Mouse (Mus musculus) neural tube, embryonic 14.5 days (tissue): ENCODE data around the gene 4931428L18Rik. TPM values are rescaled to one million over a fixed set of nuclear protein-coding genes. Genes with fewer than 3 reads are reported as not detected.

ENCODE experiments used
- ATAC-seq: fragments of 200-750 bp; cut with Nextera tagmentation; 2 replicates; pipeline ENCODE4 v1.8.0; 2017; ENCODE audit warnings: low read depth, mild to moderate bottlenecking, moderate TSS enrichment, moderate library complexity
- H3K27ac ChIP-seq: fragments of 300-500 bp; sonication (generic); 2 replicates; pipeline ENCODE4 v1.5.1; 2014; ENCODE audit warnings: low read depth, mild to moderate bottlenecking, control low read depth, low read length, moderate library complexity, mixed read lengths
- H3K27me3 ChIP-seq: fragments of 300-500 bp; sonication (generic); 2 replicates; pipeline ENCODE4 v1.6.1; 2014; ENCODE audit warnings: low read length; ENCODE audit not compliant: control insufficient read depth, insufficient read depth
- H3K36me3 ChIP-seq: fragments of 300-500 bp; sonication (generic); 2 replicates; pipeline ENCODE4 v1.6.1; 2014; ENCODE audit warnings: low read length, mixed read lengths; ENCODE audit not compliant: control insufficient read depth, insufficient read depth
- H3K4me1 ChIP-seq: fragments of 300-500 bp; sonication (generic); 2 replicates; pipeline ENCODE4 v1.6.1; 2014; ENCODE audit warnings: low read length; ENCODE audit not compliant: control insufficient read depth, insufficient read depth
- H3K4me2 ChIP-seq: fragments of 300-500 bp; sonication (generic); 2 replicates; pipeline ENCODE4 v1.6.1; 2014; ENCODE audit warnings: mild to moderate bottlenecking, low read depth, low read length, control low read depth
- H3K4me3 ChIP-seq: fragments of 300-500 bp; sonication (generic); 2 replicates; pipeline ENCODE4 v1.5.1; 2014; ENCODE audit warnings: low read depth, low read length, control low read depth, mixed read lengths
- H3K9ac ChIP-seq: fragments of 300-500 bp; sonication (generic); replicated peaks from 2 replicates; pipeline ENCODE4 v1.6.1; 2014; ENCODE audit warnings: low read depth, mild to moderate bottlenecking, control low read depth, low read length, mixed read lengths
- H3K9me3 ChIP-seq: fragments of 300-500 bp; sonication (generic); 2 replicates; pipeline ENCODE4 v1.6.1; 2016; ENCODE audit warnings: low read length; ENCODE audit not compliant: control insufficient read depth
- WGBS: fragments of 180-500 bp; shearing (Covaris S2); extraction: QIAGEN DNeasy Blood & Tissue Kit; methylation state at CpG from one replicate; pipeline ENCODE4 v1.1.7; 2014; 5-methylcytosine and 5-hydroxymethylcytosine counted together
- polyA plus RNA-seq: library from polyadenylated mRNA; unstranded; fragments of >200 nt; fragmentation: Nextera tagmentation; extraction: Ambion mirVana; gene quantifications from 2 replicates; pipeline ENCODE4 v1.2.1, GENCODE M21; 2014

Gene 4931428L18Rik
- polyA plus RNA-seq, 1 experiment from 2014 or later: not detected

- Histone ChIP-seq H3K4me3 (no peak overlapping the region), H3K27me3 (no peaks in the 10 kb centered on the region), H3K36me3 (no peaks in the 10 kb centered on the region), H3K27ac (no peak overlapping the region), H3K4me1 (no peaks in the 10 kb centered on the region), H3K9me3 (no peaks in the 10 kb centered on the region), H3K4me2 (no peak overlapping the region), H3K9ac (no peak overlapping the region)
- ATAC-seq: peak; percentile 84
- whole genome bisulfite sequencing: 46% methylated on average over 3 of the region's 3 CpGs
Measured at GRCm38 (mm10) chr1:31196959-31197358, 25.5 kb downstream of the 4931428L18Rik start.

DNA sequence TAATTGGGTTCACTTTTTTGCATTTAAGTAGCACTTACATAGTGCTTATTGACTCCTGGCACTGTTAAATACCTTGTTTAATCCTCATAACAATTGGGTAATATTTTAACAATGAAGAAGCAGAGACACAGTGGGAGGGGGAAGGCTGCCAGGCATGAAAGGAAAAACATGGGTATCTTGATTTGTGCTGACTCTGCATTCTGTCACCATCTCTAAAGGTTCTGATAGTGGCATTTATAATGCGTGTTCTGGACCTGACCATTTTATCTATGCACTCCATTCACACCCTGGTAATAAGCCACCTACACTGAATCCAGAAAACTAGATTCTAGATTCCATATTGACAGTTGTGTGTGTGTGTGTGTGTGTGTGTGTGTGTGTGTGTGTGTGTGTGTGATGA is 26.9 kb downstream of the 4931428L18Rik start:
- ATAC-seq: no peak
- 73% methylated on average over 1 of the region's 1 CpGs for WGBS

GRCm38 (mm10) chr1:31190237-31190866 is 32.1 kb downstream of the 4931428L18Rik start:
- Histone ChIP-seq H3K4me2 (no peak overlapping the region), H3K9ac (no peak overlapping the region), H3K27ac (no peak overlapping the region), H3K4me3 (no peak overlapping the region), H3K36me3 (no peaks in the 10 kb centered on the region), H3K4me1 (no peaks in the 10 kb centered on the region), H3K27me3 (no peaks in the 10 kb centered on the region), H3K9me3 (no peaks in the 10 kb centered on the region)
- WGBS: 81% methylated on average over 10 of the region's 10 CpGs
- no peak for ATAC-seq

More for the DNA sequence above, 26.9 kb downstream of the 4931428L18Rik start:
- no peak overlapping the region for H3K4me2 ChIP-seq
- H3K27ac ChIP-seq: no peak overlapping the region
- H3K36me3 ChIP-seq: no peaks in the 10 kb centered on the region
- no peak overlapping the region for H3K9ac ChIP-seq
- no peaks in the 10 kb centered on the region for H3K9me3 ChIP-seq
- H3K4me3 ChIP-seq: no peak overlapping the region
- no peaks in the 10 kb centered on the region for H3K27me3 ChIP-seq
- H3K4me1 ChIP-seq: no peaks in the 10 kb centered on the region

DNA sequence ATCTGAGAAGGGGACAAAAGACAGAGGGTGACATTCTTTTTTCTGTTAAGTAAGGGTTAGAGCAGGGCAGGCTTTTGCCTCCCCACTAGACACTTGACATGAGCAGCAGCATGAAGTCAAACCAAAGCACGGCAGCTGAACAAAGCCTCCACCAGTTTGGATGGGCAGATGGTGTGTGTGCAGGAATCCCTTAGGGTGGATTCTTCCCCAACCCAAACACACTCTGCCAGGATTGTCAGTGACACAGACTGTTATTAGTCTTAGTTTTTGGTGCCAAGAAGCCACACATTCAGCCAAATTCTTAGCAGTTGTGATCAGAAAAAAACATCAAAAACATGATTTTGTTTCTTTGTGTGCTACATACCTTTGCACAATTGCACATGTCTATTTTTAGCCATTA is 44.2 kb downstream of the 4931428L18Rik start:
- no peak overlapping the region for H3K4me2 ChIP-seq
- H3K27ac ChIP-seq: no peak overlapping the region
- H3K9me3 ChIP-seq: no peaks in the 10 kb centered on the region
- H3K4me1 ChIP-seq: no peaks in the 10 kb centered on the region
- H3K4me3 ChIP-seq: no peak overlapping the region
- 50% methylated on average over 1 of the region's 1 CpGs for WGBS
- no peaks in the 10 kb centered on the region for H3K36me3 ChIP-seq
- 0 out of 2 replicates have a peak, but pooled peaks have one; percentile 49 for ATAC-seq
- no peaks in the 10 kb centered on the region for H3K27me3 ChIP-seq
- H3K9ac ChIP-seq: no peak overlapping the region

DNA sequence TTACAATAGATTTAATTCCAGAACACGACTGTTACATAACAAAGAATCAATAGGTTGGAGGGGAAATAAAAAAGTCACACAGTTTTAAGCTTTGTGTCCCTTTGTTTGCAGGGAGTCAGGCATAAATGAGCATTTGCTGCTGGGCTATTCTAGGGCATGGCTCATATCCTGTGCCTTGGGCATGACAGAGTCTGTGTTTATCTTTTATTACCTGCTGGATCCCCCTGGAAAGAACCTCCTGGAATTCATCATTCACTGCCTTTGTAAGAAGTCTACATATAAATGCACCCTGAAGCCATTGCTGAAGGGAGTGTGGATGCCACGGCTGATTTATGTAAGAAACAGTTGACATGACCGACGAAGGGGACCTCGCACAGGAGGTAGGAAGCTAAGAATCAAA is 46.4 kb downstream of the 4931428L18Rik start, which contains the start of gene Lgsn:
TSS of gene Lgsn (plus strand) at position 301 of the 400 bp plus-strand sequence.
- Histone ChIP-seq H3K4me2 (no peak within 1 kb of the TSS), H3K9ac (no peak within 1 kb of the TSS), H3K4me3 (no peak within 1 kb of the TSS), H3K4me1 (no peaks in the 10 kb centered on the region), H3K27me3 (no peaks in the 10 kb centered on the region), H3K27ac (no peak within 1 kb of the TSS), H3K9me3 (no peaks in the 10 kb centered on the region), H3K36me3 (no peaks in the 10 kb centered on the region)
- WGBS: 71% methylated on average over 5 of the region's 5 CpGs
- no peak for ATAC-seq

GRCm38 (mm10) chr1:31175401-31175800 is 47.1 kb downstream of the 4931428L18Rik start:
- H3K27me3 ChIP-seq: no peaks in the 10 kb centered on the region
- 75% methylated on average over 3 of the region's 3 CpGs for WGBS
- no peaks in the 10 kb centered on the region for H3K4me1 ChIP-seq
- no peak overlapping the region for H3K9ac ChIP-seq
- no peak overlapping the region for H3K4me3 ChIP-seq
- no peaks in the 10 kb centered on the region for H3K9me3 ChIP-seq
- H3K36me3 ChIP-seq: no peaks in the 10 kb centered on the region
- ATAC-seq: no peak
- no peak overlapping the region for H3K4me2 ChIP-seq
- H3K27ac ChIP-seq: no peak overlapping the region

- Histone ChIP-seq H3K4me2 (no peak overlapping the region), H3K36me3 (no peaks in the 10 kb centered on the region), H3K9me3 (no peaks in the 10 kb centered on the region), H3K27me3 (no peaks in the 10 kb centered on the region), H3K4me3 (no peak overlapping the region), H3K4me1 (no peaks in the 10 kb centered on the region), H3K27ac (no peak overlapping the region), H3K9ac (no peak overlapping the region)
- ATAC-seq: no peak
- 90% methylated on average over 7 of the region's 7 CpGs for WGBS
Measured at GRCm38 (mm10) chr1:31165326-31166121, 57.0 kb downstream of the 4931428L18Rik start.

GRCm38 (mm10) chr1:31164527-31165189 is 57.8 kb downstream of the 4931428L18Rik start:
- H3K9ac ChIP-seq: no peak overlapping the region

GRCm38 (mm10) chr1:31156884-31157283 is 65.6 kb downstream of the 4931428L18Rik start:
- H3K27me3 ChIP-seq: no peaks in the 10 kb centered on the region
- no peaks in the 10 kb centered on the region for H3K36me3 ChIP-seq
- no peak for ATAC-seq
- H3K9ac ChIP-seq: no peak overlapping the region
- no peak overlapping the region for H3K4me3 ChIP-seq
- H3K4me2 ChIP-seq: no peak overlapping the region
- WGBS: 83% methylated on average over 2 of the region's 2 CpGs
- no peak overlapping the region for H3K27ac ChIP-seq
- H3K4me1 ChIP-seq: no peaks in the 10 kb centered on the region
- H3K9me3 ChIP-seq: no peaks in the 10 kb centered on the region

More at GRCm38 (mm10) chr1:31164527-31165189, 57.8 kb downstream of the 4931428L18Rik start:
- Histone ChIP-seq H3K4me2 (no peak overlapping the region), H3K4me3 (no peak overlapping the region), H3K27me3 (no peaks in the 10 kb centered on the region), H3K4me1 (no peaks in the 10 kb centered on the region), H3K9me3 (no peaks in the 10 kb centered on the region), H3K36me3 (no peaks in the 10 kb centered on the region), H3K27ac (no peak overlapping the region)
- 88% methylated on average over 18 of the region's 18 CpGs for WGBS
- ATAC-seq: no peak
